Mouse (Mus musculus): ENCODE measurements around the gene Sept9. TPM values are rescaled to one million over a fixed set of nuclear protein-coding genes. Genes with fewer than 3 reads are reported as not detected.

Gene Sept9
- polyA plus RNA-seq, 2 experiments, result 14.9 to 25.5 TPM

DNA sequence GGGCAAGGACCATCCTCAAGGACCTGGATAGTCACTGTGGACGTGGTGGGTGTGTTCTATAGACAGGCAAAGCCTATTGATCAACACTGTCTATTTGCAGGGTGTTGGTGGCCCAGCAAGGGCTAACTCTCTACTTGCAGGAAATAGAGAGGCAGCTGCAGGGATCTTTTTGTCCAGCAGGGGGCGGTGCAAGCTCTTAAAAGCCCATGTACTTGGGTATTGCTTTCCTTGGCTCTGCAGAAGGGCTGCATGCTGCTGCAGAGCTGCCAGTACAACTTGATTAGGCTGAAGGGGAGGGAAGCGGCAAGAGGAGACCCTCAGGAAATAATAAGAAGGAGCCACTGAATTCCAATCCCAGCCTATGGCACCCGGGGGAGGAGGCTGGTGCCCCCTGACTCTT is 38.7 kb downstream of the Sept9 start:
- Histone ChIP-seq H3K36me3 (replicated peaks; ENCODE audit: control insufficient read depth, insufficient read depth, low read depth) (no peaks in the 10 kb centered on the region), H3K9ac (replicated peaks) (no peak overlapping the region), H3K9me3 (ENCODE audit: control insufficient read depth, low read length) (no peaks in the 10 kb centered on the region), H3K27ac (no peak overlapping the region), H3K4me3 (ENCODE audit: insufficient read depth in 1 of 2, low read depth in 2 of 2, low read length in 2 of 2) (no peak overlapping the region), H3K4me1 (replicated peaks; ENCODE audit: control insufficient read depth in 2 of 2, insufficient read depth in 2 of 2, low read length in 1 of 2) (peaks cover 0 to 8% of the 10 kb centered on the region in 2 experiments; a peak in 2 of 4 replicates), H3K27me3 (ENCODE audit: control insufficient read depth, insufficient read depth, low read length) (no peaks in the 10 kb centered on the region), H3K4me2 (ENCODE audit: low read depth) (no peak overlapping the region)
- 3% methylated on average over 4 of the region's 4 CpGs for WGBS (ENCODE audit: insufficient replicate concordance)
- peak; percentile 92 for TF ChIP-seq CTCF (IDR thresholded peaks at IDR 0.05; ENCODE audit: low read depth)
- no peak for TF ChIP-seq EP300 (IDR thresholded peaks at IDR 0.05; ENCODE audit: low read depth)
- ATAC-seq (ENCODE audit: insufficient read depth), result no peak
- DNase-seq (ENCODE audit: low read depth in 3 of 3, low spot score in 3 of 3), result peak; percentile 47 to 57 (median 52)

DNA sequence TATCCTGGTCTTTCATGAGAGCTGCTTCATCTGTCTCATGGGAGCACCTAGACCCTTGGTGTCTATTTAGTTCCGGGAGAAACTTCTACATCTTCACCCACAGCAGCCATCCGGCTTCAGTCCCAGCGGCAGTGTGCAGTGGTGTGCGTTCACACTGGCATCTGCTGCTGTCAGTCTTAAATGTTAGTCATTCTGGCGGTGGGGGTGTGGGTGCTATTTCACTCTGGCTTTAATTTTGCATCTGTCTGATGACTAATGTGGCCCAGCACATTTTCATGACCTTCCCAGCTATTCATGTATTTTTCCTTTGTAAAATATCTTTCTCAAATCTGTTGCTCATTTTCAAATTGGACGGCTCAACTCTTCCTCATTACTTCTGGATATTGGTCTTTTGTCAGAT is 40.2 kb downstream of the Sept9 start:
- TF ChIP-seq EP300 (IDR thresholded peaks at IDR 0.05; ENCODE audit: low read depth), result no peak
- TF ChIP-seq CTCF (IDR thresholded peaks at IDR 0.05; ENCODE audit: low read depth), result no peak
- no peaks in the 10 kb centered on the region for H3K27me3 ChIP-seq (ENCODE audit: control insufficient read depth, insufficient read depth, low read length)
- no peak overlapping the region for H3K4me3 ChIP-seq (ENCODE audit: insufficient read depth in 1 of 2, low read depth in 2 of 2, low read length in 2 of 2)
- H3K27ac ChIP-seq, result no peak overlapping the region
- peaks cover 0 to 4% of the 10 kb centered on the region in 2 experiments; a peak in 2 of 4 replicates for H3K4me1 ChIP-seq (replicated peaks; ENCODE audit: control insufficient read depth in 2 of 2, insufficient read depth in 2 of 2, low read length in 1 of 2)
- ATAC-seq (ENCODE audit: insufficient read depth), result no peak
- no peak for DNase-seq (ENCODE audit: low read depth in 3 of 3, low spot score in 3 of 3)
- no peak overlapping the region for H3K4me2 ChIP-seq (ENCODE audit: low read depth)
- H3K36me3 ChIP-seq (replicated peaks; ENCODE audit: control insufficient read depth, insufficient read depth, low read depth), result no peaks in the 10 kb centered on the region
- no peaks in the 10 kb centered on the region for H3K9me3 ChIP-seq (ENCODE audit: control insufficient read depth, low read length)
- no peak overlapping the region for H3K9ac ChIP-seq (replicated peaks)
- WGBS (ENCODE audit: insufficient replicate concordance), result 66% methylated on average over 6 of the region's 6 CpGs

GRCm38 (mm10) chr11:117240322-117240721 is 40.9 kb downstream of the Sept9 start:
- Histone ChIP-seq H3K27me3 (ENCODE audit: control insufficient read depth, insufficient read depth, low read length) (no peaks in the 10 kb centered on the region), H3K9ac (replicated peaks) (no peak overlapping the region), H3K36me3 (replicated peaks; ENCODE audit: control insufficient read depth, insufficient read depth, low read depth) (no peaks in the 10 kb centered on the region), H3K4me3 (ENCODE audit: insufficient read depth in 1 of 2, low read depth in 2 of 2, low read length in 2 of 2) (no peak overlapping the region), H3K4me1 (replicated peaks; ENCODE audit: control insufficient read depth in 2 of 2, insufficient read depth in 2 of 2, low read length in 1 of 2) (no peaks in the 10 kb centered on the region), H3K9me3 (ENCODE audit: control insufficient read depth, low read length) (no peaks in the 10 kb centered on the region), H3K4me2 (ENCODE audit: low read depth) (no peak overlapping the region), H3K27ac (no peak overlapping the region)
- DNase-seq (ENCODE audit: low read depth in 3 of 3, low spot score in 3 of 3), result no peak
- TF ChIP-seq EP300 (IDR thresholded peaks at IDR 0.05; ENCODE audit: low read depth) (no peak), CTCF (IDR thresholded peaks at IDR 0.05; ENCODE audit: low read depth) (no peak)
- no peak for ATAC-seq (ENCODE audit: insufficient read depth)
- WGBS (ENCODE audit: insufficient replicate concordance), result 45% methylated on average over 9 of the region's 9 CpGs

DNA sequence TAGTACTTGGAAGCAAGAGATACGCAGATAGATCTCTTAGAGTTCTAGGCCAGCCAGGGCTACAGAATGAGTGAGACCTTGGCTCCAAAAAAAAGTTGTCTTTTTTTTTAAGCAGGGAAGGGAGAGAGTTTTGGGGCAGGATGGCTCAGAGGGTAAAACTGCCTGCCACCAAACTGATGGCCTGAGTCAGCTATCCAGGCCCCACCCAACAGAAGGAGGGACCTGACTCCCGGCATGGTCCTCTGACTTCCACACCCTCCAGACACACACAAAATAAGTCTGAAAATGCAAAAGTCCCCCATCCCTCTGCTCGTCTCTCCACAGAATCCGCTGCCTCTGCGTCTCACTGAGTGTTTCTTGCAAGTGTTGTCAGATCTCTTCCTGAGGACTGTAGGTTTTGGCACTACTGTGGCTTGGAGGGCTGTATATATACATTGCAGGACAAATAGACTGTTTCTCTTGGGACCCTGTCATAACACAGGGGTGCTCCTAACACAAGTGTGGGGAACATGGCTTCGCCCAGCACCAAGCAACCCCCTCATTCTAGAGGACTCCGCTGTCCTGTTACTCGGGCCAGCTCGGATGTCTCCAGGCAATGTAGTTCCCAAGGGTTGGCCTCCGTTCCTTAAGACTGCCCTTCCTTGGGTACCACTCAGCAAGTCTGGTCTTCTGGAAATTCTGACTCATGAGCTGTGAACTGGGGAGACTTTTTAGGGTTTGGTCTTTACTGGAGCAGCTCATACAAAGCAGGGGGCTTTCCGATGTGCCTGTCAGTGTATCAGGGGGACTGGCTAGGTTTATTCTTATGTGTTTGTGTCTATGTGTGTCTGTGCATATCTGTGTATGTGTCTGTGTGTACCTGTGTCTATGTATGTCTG is 41.6 kb downstream of the Sept9 start:
- Histone ChIP-seq H3K9ac (replicated peaks) (no peak overlapping the region), H3K4me1 (replicated peaks; ENCODE audit: control insufficient read depth in 2 of 2, insufficient read depth in 2 of 2, low read length in 1 of 2) (no peaks in the 10 kb centered on the region), H3K27me3 (ENCODE audit: control insufficient read depth, insufficient read depth, low read length) (no peaks in the 10 kb centered on the region), H3K4me3 (ENCODE audit: insufficient read depth in 1 of 2, low read depth in 2 of 2, low read length in 2 of 2) (no peak overlapping the region), H3K4me2 (ENCODE audit: low read depth) (no peak overlapping the region), H3K36me3 (replicated peaks; ENCODE audit: control insufficient read depth, insufficient read depth, low read depth) (no peaks in the 10 kb centered on the region), H3K9me3 (ENCODE audit: control insufficient read depth, low read length) (no peaks in the 10 kb centered on the region), H3K27ac (no peak overlapping the region)
- DNase-seq (ENCODE audit: low read depth in 3 of 3, low spot score in 3 of 3) (no peak), ATAC-seq (ENCODE audit: insufficient read depth) (no peak)
- WGBS (ENCODE audit: insufficient replicate concordance), result 68% methylated on average over 11 of the region's 11 CpGs
- no peak for TF ChIP-seq EP300 (IDR thresholded peaks at IDR 0.05; ENCODE audit: low read depth)
- no peak for TF ChIP-seq CTCF (IDR thresholded peaks at IDR 0.05; ENCODE audit: low read depth)

- no peaks in the 10 kb centered on the region for H3K27me3 ChIP-seq (ENCODE audit: control insufficient read depth, insufficient read depth, low read length)
- TF ChIP-seq EP300 (IDR thresholded peaks at IDR 0.05; ENCODE audit: low read depth) (no peak), CTCF (IDR thresholded peaks at IDR 0.05; ENCODE audit: low read depth) (no peak)
- DNase-seq (ENCODE audit: low read depth in 3 of 3, low spot score in 3 of 3) (no peak), ATAC-seq (ENCODE audit: insufficient read depth) (no peak)
- H3K4me1 ChIP-seq (replicated peaks; ENCODE audit: control insufficient read depth in 2 of 2, insufficient read depth in 2 of 2, low read length in 1 of 2), result 0 out of 4 replicates have a peak, but pooled peaks cover 0 to 2% of the 10 kb centered on the region in 2 experiments
- H3K9ac ChIP-seq (replicated peaks), result no peak overlapping the region
- no peaks in the 10 kb centered on the region for H3K36me3 ChIP-seq (replicated peaks; ENCODE audit: control insufficient read depth, insufficient read depth, low read depth)
- no peaks in the 10 kb centered on the region for H3K9me3 ChIP-seq (ENCODE audit: control insufficient read depth, low read length)
- H3K27ac ChIP-seq, result no peak overlapping the region
- 25% methylated on average over 10 of the region's 10 CpGs for WGBS (ENCODE audit: insufficient replicate concordance)
- no peak overlapping the region for H3K4me2 ChIP-seq (ENCODE audit: low read depth)
- no peak overlapping the region for H3K4me3 ChIP-seq (ENCODE audit: insufficient read depth in 1 of 2, low read depth in 2 of 2, low read length in 2 of 2)
Measured at GRCm38 (mm10) chr11:117242339-117243084, 43.1 kb downstream of the Sept9 start.
